Comparison of ENCODE assay signal across 26 mouse cellular contexts in genomic region chr12:106475486-106476050, GRCm38 (mm10).
DNase-seq lines count a peak whose midpoint lies in the region; ATAC-seq and TF ChIP-seq lines count a peak whose summit lies in the region.
"Had no signal": no experiment of that assay in that cellular context is flagged by ENCODE, and none has a peak within 500 bp of the region (broad histone marks: within the 10 kb centered on the region; RNA-seq: fewer than 3 reads in every experiment).

No protein-coding gene starts in this region.

- TF ChIP-seq CTCF in layer of hippocampus, adult 2 months (conservative IDR thresholded peaks at IDR 0.05), result no peak
- TF ChIP-seq CTCF in brain, embryonic 14.5 days (IDR thresholded peaks at IDR 0.05; ENCODE audit: borderline replicate concordance, extremely low read depth, insufficient read depth, insufficient read length), result no peak

- WGBS in heart, embryonic 12.5 days, result 73% methylated on average over 8 of the region's 8 CpGs

- H3K4me3 ChIP-seq in layer of hippocampus, adult 2 months, result no peak overlapping the region
- no peak overlapping the region for H3K4me3 ChIP-seq in heart, embryonic 12.5 days
- H3K4me3 ChIP-seq: heart, adult 2 months; limb, embryonic 12.5 days; liver, embryonic 15.5 days; midbrain, embryonic 12.5 days; myocyte; neural tube, embryonic 13.5 days had no signal

- no peak for TF ChIP-seq POLR2A in brain, embryonic 14.5 days (IDR thresholded peaks at IDR 0.05; ENCODE audit: borderline replicate concordance, extremely low read depth, insufficient read depth, insufficient read length, poor library complexity, severe bottlenecking)

- H3K27me3 ChIP-seq in heart, embryonic 12.5 days (replicated peaks), result peaks cover 43% of the 10 kb centered on the region

- H3K36me3 ChIP-seq in heart, embryonic 12.5 days, result no peaks in the 10 kb centered on the region
- H3K36me3 ChIP-seq: hindbrain, embryonic 10.5 days; limb, embryonic 12.5 days; liver, embryonic 15.5 days; midbrain, embryonic 12.5 days; neural tube, embryonic 13.5 days had no signal

- no peaks in the 10 kb centered on the region for H3K9me3 ChIP-seq in heart, embryonic 12.5 days (replicated peaks)
- H3K9me3 ChIP-seq: hindbrain, embryonic 10.5 days; limb, embryonic 12.5 days; liver, embryonic 15.5 days; midbrain, embryonic 12.5 days; neural tube, embryonic 13.5 days had no signal

- H3K27ac ChIP-seq in layer of hippocampus, adult 2 months, result peak overlapping the region; percentile 68; the same call in 1 of the 2 replicates
- H3K27ac ChIP-seq in heart, embryonic 12.5 days (ENCODE audit: poor library complexity, severe bottlenecking), result no peak overlapping the region
- H3K27ac ChIP-seq: heart, adult 2 months; hindbrain, embryonic 10.5 days; kidney, postnatal 0 days; limb, embryonic 12.5 days; liver, embryonic 15.5 days; midbrain, embryonic 12.5 days; neural tube, embryonic 13.5 days had no signal

- peak; percentile 44 for ATAC-seq in CD4-positive, CD25-positive, alpha-beta regulatory T cell, adult 4 months
- no peak for ATAC-seq in heart, embryonic 12.5 days (ENCODE audit: insufficient number of reproducible peaks, low FRiP score)
- ATAC-seq: hindbrain, embryonic 16.5 days; intestine, embryonic 16.5 days; Patski had no signal

- H3K4me1 ChIP-seq in heart, embryonic 12.5 days (replicated peaks), result peaks cover 6% of the 10 kb centered on the region
- H3K4me1 ChIP-seq: liver, embryonic 15.5 days had no signal

- DNase-seq in layer of hippocampus, adult 2 months (ENCODE audit: low spot score in 2 of 2), result no peak
- no peak for DNase-seq in layer of hippocampus, adult 9-11 months
- DNase-seq in brain, embryonic 14.5 days (ENCODE audit: low read depth), result peak; percentile 41
- no peak for DNase-seq in c-Kit-positive CD71-positive TER-119-positive erythroid progenitor cells, embryonic 14.5 days (ENCODE audit: low spot score)
- DNase-seq: adrenal gland, postnatal 25 days; B cell, adult 2 months; cerebellum, adult 8-10 months; cerebellum, postnatal 25 days; heart, adult 2 months; heart, postnatal 14 days; kidney, adult 8-10 months; kidney, postnatal 4 days; lung, embryonic 14.5 days; lung, postnatal 14 days had no signal

- no peak overlapping the region for H3K4me2 ChIP-seq in heart, embryonic 12.5 days
- H3K4me2 ChIP-seq: liver, embryonic 15.5 days; lung, embryonic 14.5 days had no signal

- no peak overlapping the region for H3K9ac ChIP-seq in heart, embryonic 12.5 days
- H3K9ac ChIP-seq: limb, embryonic 12.5 days; liver, embryonic 15.5 days; lung, embryonic 14.5 days; midbrain, embryonic 12.5 days had no signal
